Mouse (Mus musculus) heart, adult 2 months (tissue): ENCODE data around the gene Gm37240. TPM values are rescaled to one million over a fixed set of nuclear protein-coding genes. Genes with fewer than 3 reads are reported as not detected.

Experiments
- DNase-seq, 2 experiments: peaks; one replicate each; pipeline ENCODE4 v3.0.0; 2021
- H3K27ac ChIP-seq: fragments of 200-600 bp; 2 replicates; pipeline ENCODE4 v1.8.1; 2022
- H3K27me3 ChIP-seq: fragments of 200-500 bp; 2 replicates; pipeline ENCODE4 v1.6.1; 2012; ENCODE audit warnings: mild to moderate bottlenecking, low read length, inconsistent platforms, mixed read lengths; ENCODE audit not compliant: control insufficient read depth, insufficient read depth
- H3K36me3 ChIP-seq: fragments of 200-500 bp; 2 replicates; pipeline ENCODE4 v1.6.1; 2012; ENCODE audit warnings: low read length, inconsistent platforms; ENCODE audit not compliant: control insufficient read depth, insufficient read depth
- H3K4me1 ChIP-seq: fragments of 200-500 bp; 2 replicates; pipeline ENCODE4 v1.6.1; 2011; ENCODE audit warnings: low read length; ENCODE audit not compliant: control insufficient read depth, insufficient read depth
- H3K4me3 ChIP-seq: fragments of 200-600 bp; 2 replicates; pipeline ENCODE4 v1.8.1; 2022
- H3K79me2 ChIP-seq: fragments of 200-500 bp; replicated peaks from 2 replicates; pipeline ENCODE4 v1.6.1; 2012; ENCODE audit warnings: mild to moderate bottlenecking, inconsistent platforms, low read length, moderate library complexity, mixed read lengths; ENCODE audit not compliant: control insufficient read depth, insufficient read depth
- H3K9ac ChIP-seq: fragments of 200-500 bp; 2 replicates; pipeline ENCODE4 v1.6.1; 2012; ENCODE audit warnings: low read depth, mild to moderate bottlenecking, control low read depth, inconsistent platforms, low read length, mixed read lengths
- CTCF ChIP-seq: fragments of 200-600 bp; IDR thresholded peaks from 2 replicates; pipeline ENCODE4 v1.8.1; 2022; ENCODE audit warnings: antibody characterized with exemption, mild to moderate bottlenecking, moderate library complexity
- EP300 ChIP-seq: fragments of 200-500 bp; IDR thresholded peaks from 2 replicates; pipeline ENCODE4 v1.6.1; 2011; ENCODE audit warnings: low read depth, low read length, control low read depth; ENCODE audit not compliant: insufficient read depth
- POLR2A ChIP-seq: fragments of 200-500 bp; IDR thresholded peaks from 2 replicates; pipeline ENCODE4 v1.6.1; 2011; ENCODE audit warnings: mild to moderate bottlenecking, low read depth, low read length, control low read depth; ENCODE audit not compliant: insufficient read depth
- WGBS: fragments of 180-500 bp; shearing (Covaris S2); methylation state at CpG from one replicate; pipeline ENCODE4 v1.1.7; 2018; 5-methylcytosine and 5-hydroxymethylcytosine counted together
- intact Hi-C: fragments of 180-260 bp; cut with DNase I; formaldehyde crosslinking; loops from one replicate; pipeline ENCODE4 v1.15.1; 2025
- polyA plus RNA-seq: library from polyadenylated mRNA; depleted of rRNA; stranded (reverse); fragments of >200 nt; gene quantifications from 2 replicates; pipeline ENCODE4 v1.2.3, GENCODE M21; 2012
- total RNA-seq, 2 experiments: library from RNA; stranded (reverse); gene quantifications; 2 replicates each; pipeline ENCODE4 v1.2.3; 2021

The Gm37240 gene
- total and polyA plus RNA-seq, 3 experiments = 25.0 to 45.3 (median 36.6) TPM

DNA sequence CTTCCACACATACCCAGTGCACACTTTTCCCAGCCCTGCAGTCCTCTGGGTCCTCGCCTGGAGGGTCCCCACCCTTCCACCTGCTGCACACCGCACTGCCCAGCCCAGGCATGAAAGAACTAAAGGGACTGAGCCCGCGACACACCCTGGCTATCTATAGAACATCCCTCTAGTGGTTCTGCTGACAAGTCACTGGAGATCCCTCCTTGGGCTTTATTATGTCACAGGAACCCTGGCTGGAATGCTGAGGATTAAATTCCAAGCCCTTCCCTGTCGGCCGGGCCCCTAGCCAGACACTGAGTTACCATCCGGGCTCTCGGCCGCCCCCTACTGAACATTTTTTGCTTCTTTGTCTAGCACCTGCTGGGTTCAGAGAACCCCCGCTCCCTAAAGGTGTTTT, 612.2 kb downstream of the Gm37240 start:
- Histone ChIP-seq H3K9ac (no peak overlapping the region), H3K4me1 (no peaks in the 10 kb centered on the region), H3K4me3 (no peak overlapping the region), H3K27me3 (no peaks in the 10 kb centered on the region), H3K36me3 (no peaks in the 10 kb centered on the region), H3K79me2 (no peaks in the 10 kb centered on the region), H3K27ac (peak overlapping the region; percentile 23; the same call in 1 of the 2 replicates)
- no peak for TF ChIP-seq EP300
- no peak for TF ChIP-seq POLR2A
- peak; percentile 68 for TF ChIP-seq CTCF
- intact Hi-C loops = loop anchor here (5.0 kb wide), 1 partner anchor 348 kb away; no protein-coding TSS in a partner anchor
- 39% methylated on average over 10 of the region's 10 CpGs for WGBS
- DNase-seq = peak; percentile 45 to 52

DNA sequence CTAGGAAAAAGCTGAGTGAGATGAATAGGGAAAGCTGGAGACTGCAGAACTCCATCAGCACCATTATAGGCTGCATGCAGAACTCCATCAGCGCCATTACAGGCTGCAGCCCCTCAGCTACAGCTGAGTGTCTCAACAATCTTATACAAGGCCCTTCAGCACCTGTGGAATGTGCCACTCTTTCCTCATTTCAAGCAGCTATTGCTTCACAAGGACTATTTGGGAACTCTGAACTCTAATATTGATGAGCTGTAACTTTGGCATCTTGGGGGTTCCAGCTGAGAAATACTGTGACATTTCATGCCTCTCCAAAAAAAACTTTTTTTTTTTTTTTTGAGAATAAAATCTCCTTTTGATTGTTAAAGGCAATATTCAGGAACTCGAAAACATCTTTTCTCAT, 615.8 kb downstream of the Gm37240 start:
- Histone ChIP-seq H3K36me3 (no peaks in the 10 kb centered on the region), H3K27ac (no peak overlapping the region), H3K4me1 (no peaks in the 10 kb centered on the region), H3K79me2 (no peaks in the 10 kb centered on the region), H3K27me3 (no peaks in the 10 kb centered on the region), H3K9ac (no peak overlapping the region), H3K4me3 (no peak overlapping the region)
- intact Hi-C loops = loop anchor here (5.0 kb wide), 1 partner anchor 241 kb away; no protein-coding TSS in a partner anchor
- no peak for TF ChIP-seq EP300
- TF ChIP-seq POLR2A = no peak
- no peak for TF ChIP-seq CTCF
- DNase-seq = no peak
- WGBS = 86% methylated on average over 2 of the region's 2 CpGs

DNA sequence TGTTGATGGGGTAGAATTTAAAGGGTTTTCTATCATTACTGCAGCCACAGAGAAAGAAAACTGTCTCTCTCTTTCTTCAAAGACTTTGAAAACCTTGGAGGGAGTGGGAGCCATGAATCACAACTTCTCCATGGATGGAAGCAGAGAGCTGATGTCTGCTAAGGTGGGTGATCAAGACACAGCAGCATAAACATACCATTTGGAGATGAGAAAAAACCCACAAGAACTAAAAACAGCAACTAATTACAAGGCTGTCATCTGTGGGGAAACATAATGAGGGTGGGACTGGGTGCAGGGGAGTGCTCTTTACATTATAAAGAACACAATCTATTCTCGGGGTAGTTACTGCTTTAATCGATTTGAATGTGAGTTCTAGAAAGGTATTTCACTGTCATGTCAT, 622.4 kb downstream of the Gm37240 start:
- no peak for DNase-seq
- Histone ChIP-seq H3K9ac (no peak overlapping the region), H3K27me3 (no peaks in the 10 kb centered on the region), H3K4me1 (no peaks in the 10 kb centered on the region; the same call in 1 of the 2 replicates), H3K4me3 (no peak overlapping the region), H3K79me2 (no peaks in the 10 kb centered on the region), H3K27ac (no peak overlapping the region), H3K36me3 (no peaks in the 10 kb centered on the region)
- intact Hi-C loops = no loop called here
- WGBS = 78% methylated on average over 2 of the region's 2 CpGs
- TF ChIP-seq EP300 (no peak), CTCF (no peak), POLR2A (no peak)

DNA sequence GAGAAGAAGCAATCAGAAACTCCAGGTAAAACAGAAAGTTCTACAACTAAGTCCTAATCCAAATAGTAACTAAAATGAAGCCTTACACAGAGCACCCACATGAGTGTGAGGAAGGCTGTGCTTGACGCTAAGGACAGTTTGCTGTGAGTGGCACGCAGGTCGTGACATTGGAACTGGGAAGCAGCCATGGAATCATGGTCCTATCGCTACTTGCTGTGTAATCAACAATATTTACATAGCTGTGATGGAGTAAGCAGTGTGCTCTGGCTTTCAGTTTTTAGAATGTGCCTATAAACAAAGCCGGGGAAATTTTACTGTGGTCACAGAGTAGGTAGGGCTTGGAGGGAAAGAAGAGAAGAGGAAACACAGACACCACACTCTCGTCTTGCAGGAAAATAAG, 622.8 kb downstream of the Gm37240 start:
- 53% methylated on average over 6 of the region's 6 CpGs for WGBS
- H3K27me3 ChIP-seq = no peaks in the 10 kb centered on the region
- H3K79me2 ChIP-seq = no peaks in the 10 kb centered on the region
- H3K4me1 ChIP-seq = no peaks in the 10 kb centered on the region; the same call in 1 of the 2 replicates
- H3K36me3 ChIP-seq = no peaks in the 10 kb centered on the region
- H3K27ac ChIP-seq = no peak overlapping the region
- no peak for DNase-seq
- TF ChIP-seq POLR2A = no peak
- no peak for TF ChIP-seq CTCF
- TF ChIP-seq EP300 = no peak
- intact Hi-C loops = no loop called here
- H3K4me3 ChIP-seq = no peak overlapping the region
- no peak overlapping the region for H3K9ac ChIP-seq

DNA sequence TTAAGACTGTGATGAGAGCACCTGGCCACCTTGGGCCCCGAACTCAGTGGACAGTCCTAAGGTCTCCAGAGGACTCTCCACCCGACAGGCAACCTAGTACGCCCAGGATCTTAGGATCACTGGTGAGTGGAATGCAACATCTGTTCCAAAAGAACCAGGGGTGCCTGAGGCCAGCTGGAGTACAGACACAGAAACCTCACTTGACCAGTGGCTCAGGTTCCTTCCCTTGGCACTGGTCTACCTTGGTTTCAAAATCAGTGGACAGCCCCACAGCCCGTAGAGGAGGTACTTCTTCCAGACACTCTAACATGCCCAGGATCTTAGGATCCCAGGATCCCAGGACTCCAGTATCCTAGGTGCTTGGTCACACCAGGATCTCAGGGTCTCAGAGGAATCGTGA, 632.8 kb downstream of the Gm37240 start:
- Histone ChIP-seq H3K4me3 (no peak overlapping the region), H3K79me2 (no peaks in the 10 kb centered on the region), H3K27ac (no peak overlapping the region), H3K9ac (no peak overlapping the region), H3K27me3 (no peaks in the 10 kb centered on the region), H3K36me3 (no peaks in the 10 kb centered on the region), H3K4me1 (no peaks in the 10 kb centered on the region)
- TF ChIP-seq CTCF (no peak), POLR2A (no peak), EP300 (no peak)
- intact Hi-C loops = no loop called here
- no peak for DNase-seq
- WGBS = 68% methylated on average over 5 of the region's 5 CpGs

DNA sequence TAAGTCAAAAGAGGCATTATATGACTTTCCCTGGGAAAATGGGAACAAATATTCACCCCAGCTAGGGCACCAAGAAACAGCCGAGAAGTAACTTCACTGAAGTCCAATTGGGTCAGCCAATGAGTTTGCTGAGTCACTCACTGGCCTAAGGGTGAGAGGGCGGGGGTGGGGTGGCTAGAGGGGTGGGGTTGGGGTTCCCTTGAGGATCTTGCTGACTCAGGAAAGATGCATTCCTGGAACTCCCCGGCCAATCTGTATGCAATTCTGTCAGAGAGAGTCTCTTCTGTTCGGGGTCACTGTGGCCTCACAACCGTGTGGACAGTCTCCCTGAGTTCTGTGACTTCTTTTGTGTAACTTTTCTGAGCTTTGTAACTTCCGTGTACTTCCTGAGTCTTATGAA, 635.7 kb downstream of the Gm37240 start:
- H3K79me2 ChIP-seq = no peaks in the 10 kb centered on the region
- H3K27ac ChIP-seq = no peak overlapping the region
- H3K27me3 ChIP-seq = no peaks in the 10 kb centered on the region
- no peak for DNase-seq
- H3K4me3 ChIP-seq = no peak overlapping the region
- no peaks in the 10 kb centered on the region for H3K4me1 ChIP-seq
- no peaks in the 10 kb centered on the region for H3K36me3 ChIP-seq
- no peak overlapping the region for H3K9ac ChIP-seq
- TF ChIP-seq EP300 (no peak), CTCF (no peak), POLR2A (no peak)
- intact Hi-C loops = no loop called here
- 77% methylated on average over 6 of the region's 6 CpGs for WGBS
